Mouse (Mus musculus) lung, embryonic 15.5 days (tissue): ENCODE measurements around the gene Slc38a10. TPM values are rescaled to one million over a fixed set of nuclear protein-coding genes. Genes with fewer than 3 reads are reported as not detected.

Experiments used
- ATAC-seq: fragments of 200-750 bp; cut with Nextera tagmentation; 2 replicates; pipeline ENCODE4 v1.8.0; 2017; ENCODE audit warnings: moderate number of reproducible peaks, borderline replicate concordance; ENCODE audit not compliant: low FRiP score, low TSS enrichment; ENCODE audit errors: extremely low read depth
- H3K27ac ChIP-seq: fragments of 300-500 bp; sonication (generic); 2 replicates; pipeline ENCODE4 v1.5.1; 2015; ENCODE audit warnings: moderate library complexity, mild to moderate bottlenecking, inconsistent platforms
- H3K27me3 ChIP-seq: fragments of 300-500 bp; sonication (generic); 2 replicates; pipeline ENCODE4 v1.6.1; 2015; ENCODE audit warnings: inconsistent platforms
- H3K36me3 ChIP-seq: fragments of 300-500 bp; sonication (generic); 2 replicates; pipeline ENCODE4 v1.6.1; 2015; ENCODE audit warnings: inconsistent platforms
- H3K4me1 ChIP-seq: fragments of 300-500 bp; sonication (generic); 2 replicates; pipeline ENCODE4 v1.6.1; 2015; ENCODE audit warnings: inconsistent platforms
- H3K4me2 ChIP-seq: fragments of 300-500 bp; sonication (generic); 2 replicates; pipeline ENCODE4 v1.6.1; 2015; ENCODE audit warnings: inconsistent platforms, mild to moderate bottlenecking, moderate library complexity
- H3K4me3 ChIP-seq: fragments of 300-500 bp; sonication (generic); 2 replicates; pipeline ENCODE4 v1.5.1; 2015; ENCODE audit warnings: mild to moderate bottlenecking, inconsistent platforms
- H3K9ac ChIP-seq: fragments of 300-500 bp; sonication (generic); 2 replicates; pipeline ENCODE4 v1.6.1; 2015; ENCODE audit warnings: inconsistent platforms
- H3K9me3 ChIP-seq: fragments of 300-500 bp; sonication (generic); 2 replicates; pipeline ENCODE4 v1.6.1; 2016; ENCODE audit warnings: inconsistent platforms
- WGBS: fragments of 180-500 bp; shearing (Covaris S2); methylation state at CpG from one replicate; pipeline ENCODE4 v1.1.7; 2015; 5-methylcytosine and 5-hydroxymethylcytosine counted together
- polyA plus RNA-seq: library from polyadenylated mRNA; unstranded; fragments of >200 nt; fragmentation: Nextera tagmentation; extraction: Ambion mirVana; gene quantifications from 2 replicates; pipeline ENCODE4 v1.2.1, GENCODE M21; 2015

Slc38a10 gene
- polyA plus RNA-seq, 1 experiment from 2014 or later: 92.1 TPM

DNA sequence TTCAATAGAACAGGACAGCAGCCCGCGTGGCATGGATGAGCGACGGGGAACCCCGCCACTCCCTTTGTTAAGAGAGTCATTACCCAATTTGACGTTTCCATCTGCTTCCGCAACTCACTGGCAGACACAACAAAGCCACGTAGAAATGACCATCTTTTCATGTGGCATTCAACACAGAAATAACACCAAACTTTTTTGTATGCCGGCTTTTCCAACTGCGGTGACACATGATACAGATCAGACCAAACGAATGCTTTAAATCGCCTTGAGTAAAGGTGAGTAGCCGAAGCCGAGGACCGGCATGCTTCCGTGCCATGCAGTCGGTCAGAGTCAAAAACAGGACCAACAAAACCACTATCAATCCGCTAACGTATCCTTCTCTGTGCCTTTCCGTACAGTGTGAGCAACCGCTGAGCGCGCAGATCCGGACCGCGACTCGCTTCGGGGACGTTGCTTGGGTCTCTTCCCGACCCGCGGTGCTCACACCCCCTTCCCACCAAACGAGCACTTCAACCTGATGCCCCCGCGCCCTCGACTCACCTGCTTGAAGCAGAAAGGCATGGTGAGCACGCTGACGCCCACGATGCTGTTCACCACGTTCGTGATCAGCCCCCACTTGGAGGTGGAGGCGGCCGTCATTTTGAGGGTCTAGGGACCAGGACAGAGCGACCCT lies 570 bp downstream of the Slc38a10 start:
- peak overlapping the region; percentile 71 for H3K9ac ChIP-seq
- peak overlapping the region; percentile 60 for H3K27ac ChIP-seq
- WGBS: under 1% methylated on average over 44 of the region's 44 CpGs
- peak overlapping the region; percentile 67 for H3K4me2 ChIP-seq
- H3K4me1 ChIP-seq: peaks cover 21% of the 10 kb centered on the region
- no peaks in the 10 kb centered on the region for H3K9me3 ChIP-seq
- H3K36me3 ChIP-seq: no peaks in the 10 kb centered on the region
- peak; percentile 47 for ATAC-seq
- peak overlapping the region; percentile 84 for H3K4me3 ChIP-seq
- no peaks in the 10 kb centered on the region for H3K27me3 ChIP-seq

DNA sequence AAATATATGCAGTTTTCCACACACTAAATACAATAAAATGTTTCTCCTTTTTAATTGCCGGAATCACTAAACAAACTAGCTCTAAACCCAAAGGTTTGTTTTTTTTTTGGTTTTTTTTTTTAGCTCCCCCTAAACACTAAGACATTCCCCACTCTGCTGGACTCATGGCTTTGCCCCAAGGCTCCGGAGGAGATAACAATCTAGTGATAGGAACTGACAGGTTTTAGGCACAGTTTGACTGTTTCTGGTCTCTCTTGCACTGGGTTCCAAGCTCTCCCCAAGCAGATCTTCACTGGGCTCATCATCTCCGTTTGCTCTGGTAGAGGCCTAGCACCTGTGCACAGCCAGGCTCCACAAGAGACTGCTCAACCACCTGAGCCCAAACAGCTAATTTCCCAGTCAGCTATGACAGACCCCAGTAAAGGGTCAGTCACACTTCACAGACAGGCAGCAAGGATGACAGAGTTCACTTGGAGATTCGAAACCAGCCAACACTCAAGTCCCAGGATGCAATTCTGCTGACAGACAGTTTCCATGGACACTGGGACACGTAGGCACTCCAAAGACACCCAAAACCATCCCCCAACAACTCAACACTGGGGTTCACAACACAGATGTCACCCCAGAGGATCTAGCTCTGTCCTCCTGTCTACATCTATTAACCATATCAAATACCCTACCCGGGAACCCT lies 1.5 kb downstream of the Slc38a10 start:
- Histone ChIP-seq H3K27ac (no peak overlapping the region), H3K36me3 (no peaks in the 10 kb centered on the region), H3K9ac (peak overlapping the region; percentile 71), H3K4me1 (peaks cover 21% of the 10 kb centered on the region), H3K4me3 (peak overlapping the region; percentile 84), H3K9me3 (no peaks in the 10 kb centered on the region), H3K4me2 (peak overlapping the region; percentile 67), H3K27me3 (no peaks in the 10 kb centered on the region)
- WGBS: 27% methylated on average over 6 of the region's 6 CpGs
- ATAC-seq: no peak

DNA sequence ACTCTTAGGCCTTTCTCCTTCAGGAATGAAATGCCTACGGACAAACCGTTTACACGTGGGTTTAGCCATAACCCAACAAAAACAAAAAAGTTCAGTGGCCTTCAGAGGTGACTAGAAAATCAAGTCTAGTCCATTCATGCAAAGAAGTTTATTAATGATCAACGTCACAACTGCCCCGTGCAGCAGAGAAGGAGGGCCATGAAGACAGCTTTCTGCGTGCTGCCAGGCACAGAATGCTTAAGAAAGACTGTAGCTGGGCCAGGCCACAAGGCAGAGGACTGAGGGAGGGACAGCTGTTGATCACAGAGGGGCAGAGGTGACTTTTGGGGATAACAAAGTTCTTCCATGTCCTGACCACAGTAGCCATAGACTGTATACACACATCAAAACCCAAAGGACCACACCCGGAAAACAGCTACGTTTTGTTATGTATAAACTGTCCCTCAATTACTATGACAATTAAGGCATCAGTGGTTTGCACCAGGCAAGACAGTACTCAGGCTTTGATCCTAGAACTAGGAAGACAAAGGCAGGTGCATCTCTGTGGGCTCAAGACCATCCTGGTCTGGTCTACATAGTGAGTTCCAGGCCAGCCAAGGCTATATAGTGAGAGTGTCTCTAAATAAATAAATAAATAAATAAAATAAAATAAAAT lies 2.8 kb downstream of the Slc38a10 start:
- WGBS: 76% methylated on average over 8 of the region's 8 CpGs
- Histone ChIP-seq H3K27me3 (no peaks in the 10 kb centered on the region), H3K4me1 (peaks cover 26% of the 10 kb centered on the region)

DNA sequence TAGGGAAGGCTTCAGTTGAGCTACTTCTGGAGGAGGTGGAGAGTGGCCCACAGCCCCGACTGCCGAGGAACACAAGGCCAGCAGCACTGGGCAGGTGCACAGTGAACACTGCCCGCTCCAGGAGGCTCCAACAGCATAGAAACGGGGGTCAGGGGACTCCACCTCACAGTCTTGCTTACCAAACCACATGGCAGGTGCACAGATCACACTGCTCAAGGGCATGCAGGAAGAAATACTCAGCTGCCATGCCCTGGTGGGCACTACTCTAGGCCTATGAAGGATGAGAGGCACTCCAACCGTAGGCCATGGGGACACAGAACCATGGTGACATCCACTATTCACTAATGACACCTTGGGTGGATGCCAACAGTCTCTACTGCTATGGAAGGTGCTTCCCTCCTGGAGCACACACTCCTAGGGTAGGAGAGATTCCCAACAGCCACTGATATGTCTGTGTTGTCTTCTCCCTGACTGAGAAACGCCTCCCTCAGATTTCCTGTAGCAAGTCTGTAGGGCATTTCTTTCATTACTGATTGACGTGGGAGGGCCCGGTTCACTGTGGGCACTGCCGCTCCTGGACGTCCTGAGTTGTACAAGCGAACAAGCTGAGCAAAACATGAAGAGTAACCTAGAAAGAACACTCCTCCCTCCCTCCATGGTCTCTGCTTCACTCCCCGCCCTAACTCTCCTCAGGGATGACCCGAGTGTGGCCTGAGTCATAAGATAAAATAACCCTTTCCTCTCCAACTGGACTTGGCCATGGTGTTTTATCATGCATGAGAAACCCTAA lies 7.2 kb downstream of the Slc38a10 start:
- H3K27ac ChIP-seq: peak overlapping the region; percentile 77
- H3K9ac ChIP-seq: no peak overlapping the region
- no peak overlapping the region for H3K4me3 ChIP-seq
- ATAC-seq: no peak
- no peaks in the 10 kb centered on the region for H3K9me3 ChIP-seq
- peaks cover 13% of the 10 kb centered on the region for H3K4me1 ChIP-seq
- H3K4me2 ChIP-seq: no peak overlapping the region
- H3K36me3 ChIP-seq: 0 out of 2 replicates have a peak, but pooled peaks cover 4% of the 10 kb centered on the region
- WGBS: 67% methylated on average over 13 of the region's 13 CpGs
- no peaks in the 10 kb centered on the region for H3K27me3 ChIP-seq

More for the DNA sequence above, 2.8 kb downstream of the Slc38a10 start:
- ATAC-seq: no peak
- Histone ChIP-seq H3K9me3 (no peaks in the 10 kb centered on the region), H3K4me2 (no peak overlapping the region), H3K36me3 (no peaks in the 10 kb centered on the region), H3K27ac (no peak overlapping the region), H3K4me3 (no peak overlapping the region), H3K9ac (no peak overlapping the region)

DNA sequence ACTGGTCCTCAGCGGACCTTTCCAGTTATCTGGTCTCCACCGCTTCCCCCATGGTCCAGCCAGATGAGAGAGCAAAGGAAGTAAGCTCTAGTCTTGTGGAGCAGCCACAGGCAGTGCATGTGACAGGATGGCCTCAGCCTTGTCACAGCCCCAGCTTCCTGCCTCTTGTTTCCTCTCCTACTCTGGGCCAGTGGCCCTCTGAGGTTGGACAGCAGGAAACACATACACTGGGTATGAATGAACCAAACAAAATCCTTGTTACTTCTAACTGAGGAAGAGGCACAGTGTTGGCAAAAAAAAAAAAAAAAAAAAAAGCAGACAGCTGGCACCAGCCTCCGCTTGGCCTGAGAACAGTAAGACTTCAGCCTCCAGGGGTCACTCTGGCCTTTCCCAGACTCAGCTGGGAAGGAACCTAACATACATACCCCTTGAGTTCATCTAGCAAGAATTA lies 8.5 kb downstream of the Slc38a10 start:
- H3K27me3 ChIP-seq: no peaks in the 10 kb centered on the region
- no peak overlapping the region for H3K4me3 ChIP-seq
- peak overlapping the region; percentile 77 for H3K27ac ChIP-seq
- 0 out of 2 replicates have a peak, but pooled peaks cover 8% of the 10 kb centered on the region for H3K36me3 ChIP-seq
- H3K4me2 ChIP-seq: no peak overlapping the region
- no peaks in the 10 kb centered on the region for H3K9me3 ChIP-seq
- no peak overlapping the region for H3K9ac ChIP-seq
- peak; percentile 85 for ATAC-seq
- 70% methylated on average over 3 of the region's 3 CpGs for WGBS
- peaks cover 21% of the 10 kb centered on the region for H3K4me1 ChIP-seq

DNA sequence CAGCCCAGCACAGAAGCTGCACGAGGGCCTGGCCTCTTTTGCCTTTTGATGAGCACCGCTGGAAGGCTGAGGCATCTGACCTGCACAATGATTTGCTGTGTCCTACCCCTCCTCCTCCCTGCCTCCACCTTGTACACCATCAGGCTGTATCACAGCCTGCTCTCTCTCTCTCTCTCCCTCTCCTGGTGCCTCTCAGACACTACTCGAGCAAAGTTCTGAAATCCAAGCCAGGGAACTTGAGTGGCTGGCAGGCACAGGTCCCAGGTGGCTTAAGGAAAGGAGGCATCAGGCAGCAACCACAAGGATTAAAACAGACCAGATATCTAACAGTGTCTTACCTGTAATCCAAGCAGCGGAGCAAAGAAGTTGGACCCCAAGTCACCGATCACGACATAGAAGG lies 10.9 kb downstream of the Slc38a10 start:
- no peak overlapping the region for H3K4me2 ChIP-seq
- peaks cover 38% of the 10 kb centered on the region for H3K4me1 ChIP-seq
- 66% methylated on average over 6 of the region's 6 CpGs for WGBS
- H3K4me3 ChIP-seq: no peak overlapping the region
- no peak for ATAC-seq
- no peak overlapping the region for H3K27ac ChIP-seq
- H3K9me3 ChIP-seq: no peaks in the 10 kb centered on the region
- H3K9ac ChIP-seq: no peak overlapping the region
- no peaks in the 10 kb centered on the region for H3K27me3 ChIP-seq
- 0 out of 2 replicates have a peak, but pooled peaks cover 8% of the 10 kb centered on the region for H3K36me3 ChIP-seq

DNA sequence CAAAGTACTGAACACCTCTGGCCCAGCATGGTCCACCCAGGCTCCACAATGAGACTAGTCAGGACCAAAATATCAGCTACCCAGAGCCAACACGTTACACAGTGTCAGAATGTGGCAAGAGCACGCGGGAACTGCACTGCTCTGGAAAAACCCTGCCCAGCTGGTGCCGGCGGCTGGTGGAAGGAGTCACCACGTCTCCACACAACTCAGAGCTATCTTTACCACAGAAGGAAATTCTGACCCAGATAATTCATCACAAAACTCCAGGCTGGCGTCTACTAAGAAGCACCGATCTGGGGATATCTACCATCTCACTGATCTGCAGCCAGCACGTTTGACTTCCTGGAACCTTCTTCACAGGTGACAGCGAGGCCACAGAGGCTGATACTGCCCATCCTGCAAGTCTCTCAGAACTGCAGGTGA lies 11.8 kb downstream of the Slc38a10 start:
- Histone ChIP-seq H3K9me3 (no peaks in the 10 kb centered on the region), H3K27me3 (no peaks in the 10 kb centered on the region), H3K36me3 (0 out of 2 replicates have a peak, but pooled peaks cover 10% of the 10 kb centered on the region), H3K4me1 (peaks cover 47% of the 10 kb centered on the region), H3K4me2 (no peak overlapping the region), H3K27ac (no peak overlapping the region), H3K4me3 (no peak overlapping the region), H3K9ac (no peak overlapping the region)
- 75% methylated on average over 10 of the region's 10 CpGs for WGBS
- ATAC-seq: no peak

DNA sequence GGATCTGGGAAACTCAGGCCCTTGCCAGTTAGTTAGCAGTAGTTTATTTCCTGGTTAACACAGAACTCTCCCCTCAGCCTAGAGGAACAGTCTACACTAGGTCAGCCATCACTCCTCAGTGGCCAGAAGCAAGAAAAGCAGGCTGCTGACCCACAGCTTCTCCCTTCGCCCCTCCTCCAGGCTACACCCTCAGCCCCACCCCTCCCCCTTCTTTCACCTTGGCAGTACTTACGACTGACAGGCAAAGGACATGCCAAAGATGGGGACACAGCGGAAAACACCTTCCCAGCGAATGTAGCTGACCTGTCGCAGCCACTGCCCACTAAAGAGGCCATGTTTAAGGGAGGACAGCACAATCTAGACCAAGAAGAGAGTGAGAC lies 13.5 kb downstream of the Slc38a10 start:
- ATAC-seq: no peak
- Histone ChIP-seq H3K36me3 (0 out of 2 replicates have a peak, but pooled peaks cover 17% of the 10 kb centered on the region), H3K9me3 (no peaks in the 10 kb centered on the region), H3K27ac (peak overlapping the region; percentile 84), H3K9ac (no peak overlapping the region), H3K4me3 (no peak overlapping the region), H3K4me1 (peaks cover 42% of the 10 kb centered on the region), H3K27me3 (no peaks in the 10 kb centered on the region), H3K4me2 (peak overlapping the region; percentile 42)
- WGBS: 39% methylated on average over 5 of the region's 5 CpGs

DNA sequence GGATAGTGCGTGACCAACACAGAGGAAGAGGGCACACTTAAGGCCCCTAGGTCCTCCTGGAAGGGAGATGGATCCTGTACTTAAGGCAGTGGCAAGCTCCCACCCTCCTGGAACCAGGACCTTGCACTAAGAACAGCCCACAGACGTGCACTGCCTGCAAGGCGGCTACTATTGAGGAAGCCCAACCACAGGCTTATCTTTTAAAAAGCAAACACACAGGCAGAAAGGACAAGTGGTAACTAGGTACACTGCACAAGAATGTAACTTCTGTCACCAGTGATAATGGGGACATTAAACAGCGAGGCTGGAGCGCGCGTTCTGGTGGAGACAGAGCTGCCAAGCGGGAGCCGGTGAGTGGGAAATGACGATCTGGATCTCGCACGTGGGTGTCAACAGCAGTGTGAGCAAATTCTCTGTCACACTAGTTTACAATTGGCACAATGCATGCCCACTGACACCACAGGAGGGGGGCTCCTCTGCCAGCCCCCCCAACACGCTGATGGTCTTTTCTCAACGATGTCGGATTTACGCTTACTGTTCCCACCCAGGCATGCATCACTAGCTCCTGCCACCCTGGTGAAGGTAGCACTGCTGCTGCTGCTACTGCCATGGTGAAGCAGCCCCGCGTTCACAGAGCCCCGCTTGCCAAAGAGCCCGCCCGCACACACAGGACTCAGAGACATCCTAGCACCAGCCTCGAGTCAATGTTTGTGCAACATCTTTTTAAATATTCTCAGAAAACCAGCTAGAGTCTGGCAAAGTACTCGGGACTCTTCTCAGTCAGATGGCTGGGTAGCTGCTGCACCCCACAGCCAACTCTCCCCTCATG lies 14.1 kb downstream of the Slc38a10 start:
- Histone ChIP-seq H3K9me3 (no peaks in the 10 kb centered on the region), H3K4me2 (peak overlapping the region; percentile 42), H3K9ac (no peak overlapping the region), H3K4me3 (no peak overlapping the region), H3K27me3 (no peaks in the 10 kb centered on the region), H3K36me3 (0 out of 2 replicates have a peak, but pooled peaks cover 20% of the 10 kb centered on the region), H3K27ac (peak overlapping the region; percentile 84), H3K4me1 (peaks cover 42% of the 10 kb centered on the region)
- ATAC-seq: peak; percentile 50
- 54% methylated on average over 23 of the region's 23 CpGs for WGBS

DNA sequence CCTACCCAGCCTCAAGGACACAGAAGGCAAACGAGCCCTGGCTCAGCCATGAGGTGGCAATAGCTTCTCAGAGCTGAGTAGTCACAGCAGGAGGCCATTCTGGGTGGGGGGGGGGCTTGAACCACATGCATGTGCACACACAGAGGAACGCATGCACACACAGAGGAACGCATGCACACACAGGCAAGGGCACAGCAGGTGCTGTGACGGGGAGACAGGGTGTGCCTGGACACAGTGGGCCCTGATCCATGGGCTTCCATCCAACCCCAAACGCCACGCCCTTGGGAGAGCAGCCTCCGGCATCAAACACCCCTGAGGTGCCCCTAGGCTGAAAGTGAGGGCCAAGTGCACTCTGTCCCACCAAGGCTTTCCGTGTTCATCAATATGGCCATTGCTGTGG lies 15.0 kb downstream of the Slc38a10 start:
- H3K4me3 ChIP-seq: no peak overlapping the region
- H3K27ac ChIP-seq: peak overlapping the region; percentile 84
- H3K4me2 ChIP-seq: no peak overlapping the region
- 69% methylated on average over 8 of the region's 8 CpGs for WGBS
- no peak overlapping the region for H3K9ac ChIP-seq
- no peaks in the 10 kb centered on the region for H3K9me3 ChIP-seq
- H3K36me3 ChIP-seq: peaks cover 26% of the 10 kb centered on the region; the same call in 1 of the 2 replicates
- H3K27me3 ChIP-seq: no peaks in the 10 kb centered on the region
- no peak for ATAC-seq
- peaks cover 42% of the 10 kb centered on the region for H3K4me1 ChIP-seq
